Mouse (Mus musculus) neural tube, embryonic 15.5 days (tissue): ENCODE measurements around the gene Olfr154. TPM values are rescaled to one million over a fixed set of nuclear protein-coding genes. Genes with fewer than 3 reads are reported as not detected.
"Not testable (repeated sequence)": the region's sequence is repeated elsewhere in the genome, so short reads cannot be mapped to it uniquely, and the experiment has no call there.

Source experiments
- ATAC-seq: fragments of 200-750 bp; cut with Nextera tagmentation; 2 replicates; pipeline ENCODE4 v1.8.0; 2017; ENCODE audit warnings: mild to moderate bottlenecking, moderate TSS enrichment, moderate library complexity; ENCODE audit not compliant: low FRiP score
- H3K27ac ChIP-seq: fragments of 300-500 bp; sonication (generic); replicated peaks from 2 replicates; pipeline ENCODE4 v1.5.1; 2015; ENCODE audit warnings: mild to moderate bottlenecking, inconsistent platforms
- H3K27me3 ChIP-seq: fragments of 300-500 bp; sonication (generic); replicated peaks from 2 replicates; pipeline ENCODE4 v1.6.1; 2015; ENCODE audit warnings: inconsistent platforms
- H3K36me3 ChIP-seq: fragments of 300-500 bp; sonication (generic); 2 replicates; pipeline ENCODE4 v1.6.1; 2015; ENCODE audit warnings: inconsistent platforms
- H3K4me1 ChIP-seq: fragments of 300-500 bp; sonication (generic); 2 replicates; pipeline ENCODE4 v1.6.1; 2015; ENCODE audit warnings: inconsistent platforms
- H3K4me2 ChIP-seq: fragments of 300-500 bp; sonication (generic); 2 replicates; pipeline ENCODE4 v1.6.1; 2015; ENCODE audit warnings: inconsistent platforms, mild to moderate bottlenecking, moderate library complexity
- H3K4me3 ChIP-seq: fragments of 300-500 bp; sonication (generic); replicated peaks from 2 replicates; pipeline ENCODE4 v1.5.1; 2015; ENCODE audit warnings: mild to moderate bottlenecking, inconsistent platforms
- H3K9ac ChIP-seq: fragments of 300-500 bp; sonication (generic); replicated peaks from 2 replicates; pipeline ENCODE4 v1.6.1; 2015; ENCODE audit warnings: mild to moderate bottlenecking, inconsistent platforms
- H3K9me3 ChIP-seq: fragments of 300-500 bp; sonication (generic); replicated peaks from 2 replicates; pipeline ENCODE4 v1.6.1; 2016; ENCODE audit warnings: inconsistent platforms
- WGBS: fragments of 180-500 bp; shearing (Covaris S2); methylation state at CpG from one replicate; pipeline ENCODE4 v1.1.7; 2015; ENCODE audit warnings: mixed read lengths; 5-methylcytosine and 5-hydroxymethylcytosine counted together
- polyA plus RNA-seq: library from polyadenylated mRNA; unstranded; fragments of >200 nt; fragmentation: Nextera tagmentation; extraction: Ambion mirVana; gene quantifications from 2 replicates; pipeline ENCODE4 v1.2.1, GENCODE M21; 2015

Gene Olfr154
- not detected in 2 replicates for polyA plus RNA-seq

- ATAC-seq, H3K27me3 ChIP-seq, H3K4me3 ChIP-seq, H3K36me3 ChIP-seq, H3K9me3 ChIP-seq, H3K9ac ChIP-seq, H3K4me1 ChIP-seq, H3K27ac ChIP-seq, H3K4me2 ChIP-seq: not testable (repeated sequence)
Measured at GRCm38 (mm10) chr2:85664355-85664754, at the start of gene Olfr154. Gene Olfr154 (minus strand): TSS chr2:85664455.

- H3K9me3 ChIP-seq: no peaks in the 10 kb centered on the region
- no peaks in the 10 kb centered on the region for H3K36me3 ChIP-seq
- no peak overlapping the region for H3K4me2 ChIP-seq
- 8% methylated on average over 1 of the region's 1 CpGs for WGBS
- no peak for ATAC-seq
- no peaks in the 10 kb centered on the region for H3K4me1 ChIP-seq
- H3K27ac ChIP-seq: no peak overlapping the region
- no peak overlapping the region for H3K9ac ChIP-seq
- H3K27me3 ChIP-seq: no peaks in the 10 kb centered on the region
- H3K4me3 ChIP-seq: no peak overlapping the region
Measured at GRCm38 (mm10) chr2:85711159-85711558, 46.9 kb upstream of the Olfr154 start.

- WGBS: 39% methylated on average over 2 of the region's 2 CpGs
- not testable (repeated sequence) for ATAC-seq, H3K9me3 ChIP-seq, H3K4me3 ChIP-seq, H3K4me2 ChIP-seq, H3K36me3 ChIP-seq, H3K4me1 ChIP-seq, H3K9ac ChIP-seq, H3K27me3 ChIP-seq, H3K27ac ChIP-seq
Measured at GRCm38 (mm10) chr2:85710680-85711079, 46.4 kb upstream of the Olfr154 start.

- no peak within 1 kb of the TSS for H3K27ac ChIP-seq
- no peak for ATAC-seq
- H3K4me2 ChIP-seq: no peak within 1 kb of the TSS
- H3K36me3 ChIP-seq: no peaks in the 10 kb centered on the region
- no peaks in the 10 kb centered on the region for H3K27me3 ChIP-seq
- no peak within 1 kb of the TSS for H3K4me3 ChIP-seq
- no peaks in the 10 kb centered on the region for H3K9me3 ChIP-seq
- H3K4me1 ChIP-seq: no peaks in the 10 kb centered on the region
- H3K9ac ChIP-seq: no peak within 1 kb of the TSS
Measured at GRCm38 (mm10) chr2:85689131-85689530, 24.9 kb upstream of the Olfr154 start, which contains the start of gene Olfr1008. Gene Olfr1008 (plus strand): TSS chr2:85689431.

GRCm38 (mm10) chr2:85678667-85679066 lies 14.4 kb upstream of the Olfr154 start, which contains the start of gene Olfr1006:
Gene Olfr1006 (minus strand): TSS chr2:85678767.
- Histone ChIP-seq H3K9ac (no peak within 1 kb of the TSS), H3K4me2 (no peak within 1 kb of the TSS), H3K4me3 (no peak within 1 kb of the TSS), H3K27me3 (no peaks in the 10 kb centered on the region), H3K4me1 (no peaks in the 10 kb centered on the region), H3K27ac (no peak within 1 kb of the TSS), H3K9me3 (no peaks in the 10 kb centered on the region), H3K36me3 (no peaks in the 10 kb centered on the region)
- ATAC-seq: no peak

GRCm38 (mm10) chr2:85650604-85651003 lies 13.7 kb downstream of the Olfr154 start, which contains the start of gene Olfr1002:
Gene Olfr1002 (minus strand): TSS chr2:85650704.
- no peaks in the 10 kb centered on the region for H3K4me1 ChIP-seq
- no peaks in the 10 kb centered on the region for H3K9me3 ChIP-seq
- H3K36me3 ChIP-seq: no peaks in the 10 kb centered on the region
- no peak within 1 kb of the TSS for H3K4me2 ChIP-seq
- H3K9ac ChIP-seq: no peak within 1 kb of the TSS
- no peaks in the 10 kb centered on the region for H3K27me3 ChIP-seq
- H3K27ac ChIP-seq: no peak within 1 kb of the TSS
- ATAC-seq: no peak
- H3K4me3 ChIP-seq: no peak within 1 kb of the TSS
- 92% methylated on average over 1 of the region's 1 CpGs for WGBS

Other genes with a start within 250 kb of the Olfr154 start
- gene Olfr993, start 249.6 kb downstream of the Olfr154 start, polyA plus RNA-seq: not detected in 2 replicates
- not detected in 2 replicates for gene Olfr994, start 228.0 kb downstream of the Olfr154 start, polyA plus RNA-seq
- not detected in 2 replicates for gene Olfr995, start 220.8 kb downstream of the Olfr154 start, polyA plus RNA-seq
- 0.29 and 0.88 TPM in 2 replicates for gene 4833423E24Rik, start 145.4 kb downstream of the Olfr154 start, polyA plus RNA-seq
- not detected in 2 replicates for gene Olfr996, start 85.2 kb downstream of the Olfr154 start, polyA plus RNA-seq
- gene Olfr998, start 75.5 kb downstream of the Olfr154 start, polyA plus RNA-seq: not detected in 2 replicates
- gene Olfr1000, start 52.6 kb downstream of the Olfr154 start, polyA plus RNA-seq: not detected in 2 replicates
- not detected in 2 replicates for gene Olfr1002, start 13.8 kb downstream of the Olfr154 start, polyA plus RNA-seq
- not detected in 2 replicates for gene Olfr1006, start 14.3 kb upstream of the Olfr154 start, polyA plus RNA-seq
- not detected in 2 replicates for gene Olfr1008, start 25.0 kb upstream of the Olfr154 start, polyA plus RNA-seq
- gene Olfr1009, start 51.0 kb upstream of the Olfr154 start, polyA plus RNA-seq: not detected in 2 replicates
- not detected in 2 replicates for gene Olfr1012, start 98.3 kb upstream of the Olfr154 start, polyA plus RNA-seq
- not detected in 2 replicates for gene Olfr1013, start 102.6 kb upstream of the Olfr154 start, polyA plus RNA-seq
- gene Olfr1014, start 108.3 kb upstream of the Olfr154 start, polyA plus RNA-seq: not detected in 2 replicates
- not detected in 2 replicates for gene Olfr1015, start 117.6 kb upstream of the Olfr154 start, polyA plus RNA-seq
- not detected in 2 replicates for gene Olfr1016, start 138.1 kb upstream of the Olfr154 start, polyA plus RNA-seq
- not detected in 2 replicates for gene Olfr1018, start 154.0 kb upstream of the Olfr154 start, polyA plus RNA-seq
- not detected in 2 replicates for gene Olfr1019, start 181.0 kb upstream of the Olfr154 start, polyA plus RNA-seq
- not detected in 2 replicates for gene Olfr1020, start 182.6 kb upstream of the Olfr154 start, polyA plus RNA-seq
- gene Olfr1022, start 204.1 kb upstream of the Olfr154 start, polyA plus RNA-seq: not detected in 2 replicates
- not detected in 2 replicates for gene Olfr1023, start 221.2 kb upstream of the Olfr154 start, polyA plus RNA-seq
- not detected in 2 replicates for gene Olfr1024, start 240.6 kb upstream of the Olfr154 start, polyA plus RNA-seq